Mouse (Mus musculus) right cerebral cortex, postnatal 14 days (tissue): ENCODE data around the gene Tmeff2.

Experiments used
- DNase-seq: peaks from one replicate; pipeline ENCODE4 v3.0.0; 2022

Tmeff2 gene

DNA sequence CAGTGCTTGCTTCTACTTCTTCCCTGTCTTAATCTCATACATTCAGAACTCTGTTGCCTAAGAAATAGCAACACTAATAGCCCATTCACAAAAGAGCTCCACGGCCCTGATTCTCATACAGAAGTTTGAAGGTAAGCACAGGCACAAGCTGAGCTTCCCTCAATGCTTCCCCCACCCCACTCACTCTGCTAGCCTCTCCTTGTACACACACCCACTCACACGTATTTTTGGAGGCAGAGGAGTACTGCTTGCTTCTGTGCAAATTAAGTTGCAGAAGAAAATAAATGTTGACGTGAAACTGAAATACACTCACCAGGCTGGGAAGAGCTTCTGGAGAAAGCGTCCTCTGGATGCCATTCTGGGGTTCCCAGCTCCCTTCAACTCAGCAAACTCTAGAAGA is 80.1 kb downstream of the Tmeff2 start:
- DNase-seq = peak; percentile 20

DNA sequence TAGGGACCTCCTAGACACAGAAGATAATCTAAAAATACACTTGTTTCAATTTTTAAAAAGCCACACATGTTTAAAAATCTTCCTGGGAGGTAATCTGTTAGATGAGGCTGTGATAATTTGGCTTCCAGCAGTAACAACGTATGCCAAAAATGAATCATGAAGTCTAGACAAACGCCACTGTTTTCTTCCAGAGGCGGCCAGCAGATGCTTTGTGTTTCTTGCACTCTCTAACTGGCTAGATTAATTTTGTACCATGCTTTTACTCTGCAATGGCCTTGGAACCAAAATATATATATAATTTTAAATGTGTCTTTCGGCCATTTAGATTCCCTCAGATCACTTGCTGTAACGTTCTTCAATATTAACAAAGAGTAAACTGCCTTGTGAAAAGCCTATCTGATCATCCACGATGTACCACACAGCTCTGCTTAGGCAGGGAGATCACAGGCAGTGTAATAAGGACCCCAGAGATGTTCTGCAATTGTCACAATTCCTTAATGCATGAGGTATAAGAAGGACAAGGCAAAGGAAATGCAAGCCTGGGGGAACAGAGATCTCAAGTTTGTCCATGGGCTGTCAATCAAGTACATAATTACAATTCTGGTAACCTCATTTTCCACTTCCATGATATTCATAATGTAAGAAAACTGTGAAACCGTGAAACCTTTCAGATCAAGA is 80.8 kb downstream of the Tmeff2 start:
- no peak for DNase-seq

GRCm38 (mm10) chr1:50990661-50991060 is 90.2 kb downstream of the Tmeff2 start:
- DNase-seq = no peak

DNA sequence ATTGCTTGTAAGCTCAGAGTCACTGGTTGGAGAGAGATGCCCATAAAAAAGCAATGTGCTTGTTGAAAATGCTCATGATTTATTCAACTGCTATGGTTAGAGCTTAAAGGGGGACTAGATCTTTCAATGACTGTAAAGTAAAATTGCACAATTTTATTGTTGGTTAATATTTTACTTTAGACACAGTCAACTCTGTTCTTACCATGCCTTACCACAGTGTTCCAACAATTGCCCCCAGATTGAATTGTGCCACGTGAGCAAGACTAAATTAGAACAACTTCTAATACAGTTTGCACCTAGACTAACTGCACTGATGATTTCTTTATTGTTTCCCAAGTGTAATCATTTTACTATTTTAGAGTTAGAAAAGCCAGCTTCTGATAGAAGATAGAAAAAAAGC is 94.1 kb downstream of the Tmeff2 start:
- DNase-seq = no peak

- DNase-seq = no peak
These were observed 99.3 kb downstream of the Tmeff2 start for GRCm38 (mm10) chr1:50999793-51000192.

GRCm38 (mm10) chr1:51008344-51008743 is 107.9 kb downstream of the Tmeff2 start:
- DNase-seq = no peak

- DNase-seq = no peak
These were observed 139.8 kb downstream of the Tmeff2 start for GRCm38 (mm10) chr1:51040249-51040648.

DNA sequence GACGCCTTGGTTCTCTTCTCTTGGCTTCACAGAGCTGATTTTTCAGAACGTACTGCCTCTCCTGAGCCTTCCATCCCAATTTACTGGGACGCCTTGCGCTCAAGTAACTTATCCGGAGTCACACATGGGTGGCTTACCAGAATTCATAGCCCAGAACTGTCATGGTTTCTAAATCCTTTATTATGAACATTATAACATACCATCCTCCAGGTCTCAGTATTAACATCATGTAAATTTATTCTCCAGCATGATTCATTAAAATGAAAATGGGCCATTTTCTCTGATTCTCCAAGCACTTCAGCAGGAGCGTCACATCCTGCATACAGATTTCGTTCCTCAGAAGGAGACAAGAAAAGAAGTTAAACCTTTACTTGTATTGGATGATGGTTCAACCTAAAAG is 144.4 kb downstream of the Tmeff2 start:
- no peak for DNase-seq

DNA sequence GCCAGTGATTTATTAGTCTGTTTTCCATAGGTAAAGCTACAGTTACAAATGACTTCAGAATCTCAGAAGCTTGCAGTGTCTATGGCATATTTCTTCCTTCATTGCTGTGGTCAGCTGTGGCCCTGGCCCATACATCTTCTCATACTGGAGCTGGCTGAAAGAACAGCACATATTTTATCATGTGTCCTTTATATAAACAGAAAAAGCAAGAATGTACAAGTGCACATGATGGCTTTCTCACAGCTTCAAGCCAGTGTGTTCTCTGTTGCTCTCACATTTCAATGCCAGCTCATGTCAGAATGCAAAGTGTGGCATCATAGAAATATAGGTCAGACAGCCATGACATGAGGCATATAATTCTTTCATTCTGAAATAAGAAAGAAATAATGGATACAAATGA is 164.1 kb downstream of the Tmeff2 start:
- no peak for DNase-seq

DNA sequence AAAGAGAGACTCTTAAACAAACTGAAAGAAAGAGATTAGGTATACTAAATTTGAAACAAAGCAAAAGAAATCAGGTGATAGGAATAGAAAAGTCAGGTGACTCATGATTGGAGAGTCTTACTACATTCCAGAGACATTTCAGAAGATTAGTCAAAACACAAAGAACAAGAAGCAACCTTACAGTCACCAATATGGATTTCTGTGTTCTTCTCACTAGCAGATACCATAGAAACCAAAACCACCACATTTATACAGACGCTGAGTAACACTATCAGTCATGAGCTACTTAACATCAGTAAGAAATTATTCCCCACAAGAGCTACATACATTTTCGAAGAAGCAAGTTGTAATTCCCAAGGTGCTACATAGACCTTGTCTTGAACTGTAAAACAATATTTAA is 165.2 kb downstream of the Tmeff2 start:
- DNase-seq = no peak

DNA sequence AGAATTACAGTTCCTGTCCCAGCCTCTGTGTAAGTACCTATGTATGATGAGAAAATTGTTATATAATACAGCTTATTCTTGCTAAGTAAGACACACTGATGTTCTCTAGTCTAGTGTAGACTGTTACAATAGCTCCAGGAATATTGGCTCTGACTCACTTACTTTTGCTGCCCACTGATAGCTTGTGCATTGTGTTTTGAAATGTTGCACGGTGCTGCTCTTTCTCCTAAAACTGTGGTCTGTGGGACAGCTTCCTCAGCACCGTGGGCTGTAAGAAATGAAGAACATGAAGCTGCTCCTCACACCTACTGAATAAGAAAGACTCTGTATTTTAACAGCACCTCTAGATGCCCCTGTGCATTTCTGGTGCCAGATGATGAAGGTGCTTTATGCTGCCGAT is 168.4 kb downstream of the Tmeff2 start:
- no peak for DNase-seq

- DNase-seq = no peak
These were observed 168.8 kb downstream of the Tmeff2 start for GRCm38 (mm10) chr1:51069288-51069687.

DNA sequence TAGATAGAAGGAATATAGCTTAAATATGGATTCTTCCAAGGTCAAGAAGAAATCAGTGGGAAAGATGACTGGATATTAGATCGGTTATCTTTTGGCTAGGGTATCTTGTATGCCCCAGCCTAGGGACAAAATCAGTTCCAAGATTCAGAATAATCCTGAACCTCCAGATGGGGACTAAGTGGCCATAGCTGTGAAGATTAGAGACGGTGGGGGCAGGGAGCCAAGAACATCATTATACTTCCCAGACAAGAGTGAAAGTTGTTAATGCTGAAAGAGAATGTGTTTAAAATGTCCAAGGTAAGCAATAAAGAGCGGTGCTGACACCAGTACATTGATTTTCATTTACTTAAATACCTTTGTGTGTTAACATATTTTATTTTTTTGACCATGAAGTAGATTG is 173.6 kb downstream of the Tmeff2 start:
- no peak for DNase-seq

DNA sequence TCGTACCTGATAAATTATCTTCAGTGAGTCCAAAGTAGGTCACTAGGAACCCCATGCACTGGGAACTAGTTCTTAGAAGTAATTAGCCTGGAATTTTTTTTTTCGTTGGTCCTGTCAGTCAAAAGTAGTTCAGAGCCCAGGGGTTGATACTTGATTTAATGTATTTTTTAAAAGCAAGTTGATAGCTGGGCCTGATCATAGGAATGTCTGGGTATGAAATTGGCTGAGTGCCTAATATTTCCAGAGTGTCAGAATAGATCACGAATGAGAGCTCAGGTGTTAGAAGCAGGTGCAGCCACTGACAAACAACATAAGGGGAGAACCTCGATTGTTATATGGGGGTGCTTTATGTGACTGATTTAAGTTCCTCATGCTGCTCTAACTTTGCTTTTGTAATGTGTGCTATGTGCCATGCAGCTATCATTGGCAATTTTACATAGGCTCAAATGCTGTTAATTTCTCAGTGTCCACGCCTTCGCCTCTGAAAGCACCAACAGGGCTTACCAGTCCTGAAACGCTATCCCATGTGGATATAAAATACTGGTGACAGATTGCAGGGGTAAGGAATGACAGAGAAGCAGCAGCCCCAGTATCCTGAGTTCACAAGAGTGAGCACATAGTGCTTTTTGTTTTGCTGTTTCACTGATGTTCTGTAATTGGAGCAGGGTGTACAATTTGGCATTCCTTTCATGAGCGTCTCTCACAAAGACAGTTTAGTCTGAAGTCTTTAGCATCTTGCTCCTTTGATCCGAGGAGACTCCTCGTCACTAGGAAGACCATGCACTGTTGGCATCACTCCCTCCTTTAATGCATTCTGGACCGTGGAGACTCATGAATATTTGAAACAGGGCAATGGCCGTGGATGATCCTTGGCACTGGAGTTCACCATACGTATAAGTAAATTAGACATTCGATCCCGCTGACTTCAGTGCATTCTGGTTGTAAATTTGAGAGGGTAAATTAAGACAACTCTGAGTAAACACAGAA is 175.6 kb downstream of the Tmeff2 start:
- DNase-seq = no peak

- no peak for DNase-seq
These were observed 188.5 kb downstream of the Tmeff2 start for GRCm38 (mm10) chr1:51088921-51089320.

GRCm38 (mm10) chr1:51089803-51090202 is 189.4 kb downstream of the Tmeff2 start:
- DNase-seq = no peak

- no peak for DNase-seq
These were observed 189.8 kb downstream of the Tmeff2 start for GRCm38 (mm10) chr1:51090212-51090761.

- no peak for DNase-seq
These were observed 194.3 kb downstream of the Tmeff2 start for GRCm38 (mm10) chr1:51094713-51095112.

GRCm38 (mm10) chr1:51096848-51097598 is 196.6 kb downstream of the Tmeff2 start:
- no peak for DNase-seq

GRCm38 (mm10) chr1:51101034-51101590 is 200.7 kb downstream of the Tmeff2 start:
- no peak for DNase-seq

DNA sequence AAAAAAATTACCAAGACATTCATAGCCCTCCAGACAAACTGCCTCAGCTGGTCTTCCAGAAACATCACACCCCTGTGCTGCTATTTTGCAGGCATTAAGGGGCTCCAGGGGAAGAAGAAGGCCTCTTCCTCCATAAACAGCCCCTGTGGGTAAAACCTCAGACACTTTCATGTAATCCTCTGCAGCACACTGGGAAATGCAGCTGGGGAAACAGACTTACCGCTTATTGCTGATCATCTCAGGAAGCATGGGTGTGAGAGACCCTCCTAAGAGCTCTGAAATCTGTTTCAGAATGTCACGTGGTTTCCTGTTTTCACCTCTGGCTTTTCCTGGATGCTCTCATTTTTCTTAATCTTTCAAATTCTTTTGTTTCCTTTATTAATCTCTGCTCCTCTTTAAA is 204.3 kb downstream of the Tmeff2 start:
- DNase-seq = no peak

DNA sequence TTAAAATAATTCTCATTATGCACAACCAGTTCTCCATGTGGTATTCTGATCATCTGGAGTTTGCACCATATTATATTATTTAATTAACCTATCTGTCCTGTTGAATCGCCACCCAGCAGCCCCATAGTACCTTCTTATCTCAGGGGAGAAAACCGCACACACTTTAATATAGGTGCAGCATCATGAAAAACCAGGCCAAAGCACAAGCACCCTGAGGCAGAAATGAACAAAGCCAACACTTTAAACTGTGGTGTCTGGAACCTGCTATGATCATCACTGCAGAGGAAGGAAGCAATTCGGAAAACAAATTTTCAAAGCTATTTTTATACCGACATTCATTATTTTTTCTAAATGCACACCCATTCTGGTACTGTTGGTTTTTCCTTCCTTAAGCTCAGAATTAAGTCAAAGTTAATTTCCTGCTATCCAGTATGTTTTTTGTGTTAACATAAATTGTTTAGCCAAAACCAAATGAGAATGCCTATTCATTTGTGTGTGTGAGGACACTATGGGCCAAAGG is 206.0 kb downstream of the Tmeff2 start:
- DNase-seq = no peak

DNA sequence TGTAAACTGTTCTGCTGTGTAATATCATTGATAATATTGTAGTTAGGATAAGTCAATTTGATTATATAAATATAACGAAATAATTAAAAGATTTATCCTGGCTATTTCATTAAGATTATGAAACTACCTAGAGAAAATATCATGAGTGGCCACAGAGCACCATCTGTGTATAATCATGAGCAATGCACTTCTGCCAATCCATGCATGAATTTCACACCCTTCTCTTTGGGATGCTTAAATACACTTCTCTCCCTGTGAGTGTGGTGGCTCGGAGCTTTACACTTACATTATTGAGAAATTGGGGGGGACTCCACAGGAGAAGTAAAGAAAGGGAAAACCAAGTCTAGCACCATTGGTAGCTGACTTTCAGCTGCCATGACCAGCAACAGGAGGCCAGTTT is 206.9 kb downstream of the Tmeff2 start:
- no peak for DNase-seq
